In the genomic region with DNA sequence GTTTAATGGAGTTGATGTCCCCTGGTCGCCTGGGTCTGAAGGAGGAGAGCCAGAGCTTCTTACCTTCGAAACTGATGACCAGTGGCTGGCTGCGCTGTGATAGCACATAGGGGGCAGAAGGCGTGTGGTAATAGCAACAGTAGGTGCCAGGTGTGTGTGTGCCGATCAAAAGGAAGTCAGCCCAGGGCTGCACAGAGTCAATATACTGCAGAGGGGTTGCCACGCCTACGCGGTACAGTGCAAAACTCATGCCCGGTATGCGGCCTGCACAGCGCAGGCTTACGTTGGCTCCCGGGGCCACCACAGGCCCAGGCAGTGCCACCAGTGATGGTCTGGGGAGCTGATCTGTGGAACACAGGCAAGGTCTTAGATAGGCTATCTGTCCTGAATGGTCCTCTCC, we compare ENCODE assay signal across 23 mouse cellular contexts. TPM values are rescaled to one million over a fixed set of nuclear protein-coding genes. Genes with fewer than 3 reads are reported as not detected.
DNase-seq lines count a peak whose midpoint lies in the region; ATAC-seq and TF ChIP-seq lines count a peak whose summit lies in the region.
"Had no signal": no experiment of that assay in that cellular context is flagged by ENCODE, and none has a peak within 500 bp of the region (broad histone marks: within the 10 kb centered on the region; RNA-seq: fewer than 3 reads in every experiment).

No protein-coding gene starts in this region.

- H3K27ac ChIP-seq in heart, embryonic 15.5 days: no peak overlapping the region
- no peak overlapping the region for H3K27ac ChIP-seq in stomach, embryonic 15.5 days
- H3K27ac ChIP-seq in forebrain, embryonic 15.5 days (replicated peaks): no peak overlapping the region
- H3K27ac ChIP-seq: forebrain, embryonic 12.5 days; hindbrain, postnatal 0 days; kidney, postnatal 0 days; liver, embryonic 15.5 days; midbrain, embryonic 10.5 days had no signal

- no peak for TF ChIP-seq CTCF in E14TG2a.4 (conservative IDR thresholded peaks at IDR 0.05; ENCODE audit: low read length)

- no peaks in the 10 kb centered on the region for H3K36me3 ChIP-seq in heart, embryonic 15.5 days
- H3K36me3 ChIP-seq in E14TG2a.4 (ENCODE audit: insufficient read depth, low read length): no peaks in the 10 kb centered on the region
- H3K36me3 ChIP-seq in stomach, embryonic 15.5 days: no peaks in the 10 kb centered on the region
- H3K36me3 ChIP-seq in forebrain, embryonic 15.5 days: no peaks in the 10 kb centered on the region
- H3K36me3 ChIP-seq: forebrain, embryonic 12.5 days; liver, embryonic 15.5 days; midbrain, embryonic 10.5 days had no signal

- H3K27me3 ChIP-seq in heart, embryonic 15.5 days: no peaks in the 10 kb centered on the region
- H3K27me3 ChIP-seq in E14TG2a.4 (ENCODE audit: insufficient read depth, low read length): peaks cover 3% of the 10 kb centered on the region; the same call in 1 of the 2 replicates
- H3K27me3 ChIP-seq in stomach, embryonic 15.5 days (replicated peaks): no peaks in the 10 kb centered on the region
- H3K27me3 ChIP-seq in forebrain, embryonic 15.5 days: no peaks in the 10 kb centered on the region
- H3K27me3 ChIP-seq: forebrain, embryonic 12.5 days had no signal

- no peak overlapping the region for H3K9ac ChIP-seq in heart, embryonic 15.5 days
- no peak overlapping the region for H3K9ac ChIP-seq in stomach, embryonic 15.5 days
- no peak overlapping the region for H3K9ac ChIP-seq in forebrain, embryonic 15.5 days (replicated peaks)
- H3K9ac ChIP-seq: forebrain, embryonic 12.5 days; liver, embryonic 15.5 days had no signal

- H3K4me2 ChIP-seq in heart, embryonic 15.5 days: no peak overlapping the region
- H3K4me2 ChIP-seq in stomach, embryonic 15.5 days: no peak overlapping the region
- H3K4me2 ChIP-seq in forebrain, embryonic 15.5 days (replicated peaks): no peak overlapping the region
- H3K4me2 ChIP-seq: forebrain, embryonic 12.5 days; liver, embryonic 15.5 days had no signal

- H3K9me3 ChIP-seq in heart, embryonic 15.5 days (replicated peaks): no peaks in the 10 kb centered on the region
- H3K9me3 ChIP-seq in E14TG2a.4 (ENCODE audit: low read length): no peaks in the 10 kb centered on the region
- H3K9me3 ChIP-seq in stomach, embryonic 15.5 days: no peaks in the 10 kb centered on the region
- no peaks in the 10 kb centered on the region for H3K9me3 ChIP-seq in forebrain, embryonic 15.5 days
- H3K9me3 ChIP-seq: forebrain, embryonic 12.5 days; liver, embryonic 15.5 days; midbrain, embryonic 10.5 days had no signal

- H3K4me3 ChIP-seq in heart, embryonic 15.5 days: no peak overlapping the region
- H3K4me3 ChIP-seq in E14TG2a.4 (replicated peaks; ENCODE audit: low read length): peak overlapping the region; percentile 66
- H3K4me3 ChIP-seq in stomach, embryonic 15.5 days (replicated peaks): no peak overlapping the region
- H3K4me3 ChIP-seq in forebrain, embryonic 15.5 days: no peak overlapping the region
- H3K4me3 ChIP-seq: forebrain, embryonic 12.5 days; liver, embryonic 15.5 days; midbrain, embryonic 10.5 days had no signal

- 0 out of 2 replicates have a peak, but pooled peaks cover 6% of the 10 kb centered on the region for H3K4me1 ChIP-seq in heart, embryonic 15.5 days (replicated peaks)
- peaks cover 21% of the 10 kb centered on the region for H3K4me1 ChIP-seq in E14TG2a.4 (replicated peaks; ENCODE audit: low read depth, low read length)
- H3K4me1 ChIP-seq in stomach, embryonic 15.5 days: no peaks in the 10 kb centered on the region
- H3K4me1 ChIP-seq in forebrain, embryonic 15.5 days: no peaks in the 10 kb centered on the region
- H3K4me1 ChIP-seq: forebrain, embryonic 12.5 days; midbrain, embryonic 10.5 days had no signal

- 81% methylated on average over 13 of the region's 13 CpGs for WGBS in heart, embryonic 15.5 days
- 80% methylated on average over 13 of the region's 13 CpGs for WGBS in stomach, embryonic 15.5 days
- 92% methylated on average over 13 of the region's 13 CpGs for WGBS in forebrain, embryonic 15.5 days

- no peak for DNase-seq in heart, adult 18-20 months
- no peak for DNase-seq in left cerebral cortex, adult 11 months (ENCODE audit: low spot score)
- DNase-seq: adrenal gland, postnatal 14 days; cerebellum, adult 11 months; cerebellum, postnatal 14 days; gastrocnemius, postnatal 25 days; kidney, adult 18-20 months; lung, postnatal 14 days; retina, postnatal 1 day had no signal

- 0 out of 2 replicates have a peak, but pooled peaks have one; percentile 13 for ATAC-seq in heart, embryonic 15.5 days (replicated peaks; ENCODE audit: insufficient number of reproducible peaks, insufficient read depth, low FRiP score, low read depth)
- 0 out of 2 replicates have a peak, but pooled peaks have one; percentile 18 for ATAC-seq in common myeloid progenitor, adult 5-6 weeks (replicated peaks; ENCODE audit: low read depth, poor library complexity, severe bottlenecking)
- peak; percentile 79 for ATAC-seq in stomach, embryonic 15.5 days (ENCODE audit: insufficient read depth, low FRiP score, low read depth)
- no peak for ATAC-seq in activated CD4-positive, CD25-positive, alpha-beta regulatory T cell, adult 4 months
- no peak for ATAC-seq in forebrain, embryonic 15.5 days (replicated peaks)
- ATAC-seq: CD4-positive, CD25-positive, alpha-beta regulatory T cell, adult 4 months; hindbrain, postnatal 0 days had no signal

RNA-seq across cellular contexts. Expression of a gene that starts 5.0 kb away (rescaled TPM):
- polyA plus RNA-seq in heart, embryonic 15.5 days (2015; fragmentation: Nextera tagmentation; extraction: Ambion mirVana): 0.18 TPM in 1 of 2 replicates, not detected in the other
- not detected for total RNA-seq in heart, adult 18-20 months (2021)
- not detected in 2 replicates for total RNA-seq in common myeloid progenitor, adult 5-6 weeks (2017)
- 0.06 and 0.26 TPM in 2 replicates for polyA plus RNA-seq in stomach, embryonic 15.5 days (2015; fragmentation: Nextera tagmentation; extraction: Ambion mirVana)
- polyA plus RNA-seq in activated CD4-positive, CD25-positive, alpha-beta regulatory T cell, adult 4 months (2017; shearing (Covaris generic)): not detected
- 0.31 and 0.40 TPM in 2 replicates for polyA plus RNA-seq in forebrain, embryonic 15.5 days (2015; fragmentation: Nextera tagmentation; extraction: Ambion mirVana)
- total RNA-seq: adrenal gland, postnatal 14 days had no signal
- polyA plus RNA-seq: heart, embryonic 16.5 days; midbrain, embryonic 10.5 days; thymus, postnatal 0 days had no signal

RNA-seq across cellular contexts. Expression of a gene that starts 6.2 kb away (rescaled TPM):
- polyA plus RNA-seq in heart, embryonic 15.5 days (2015; fragmentation: Nextera tagmentation; extraction: Ambion mirVana): 670 and 765 TPM in 2 replicates
- 1,000 to 10,000 TPM; 1,902 to 1,920 TPM for total RNA-seq in heart, adult 18-20 months (2021)
- total RNA-seq in common myeloid progenitor, adult 5-6 weeks (2017): 132 and 142 TPM in 2 replicates
- polyA plus RNA-seq in stomach, embryonic 15.5 days (2015; fragmentation: Nextera tagmentation; extraction: Ambion mirVana): 456 and 472 TPM in 2 replicates
- polyA plus RNA-seq in activated CD4-positive, CD25-positive, alpha-beta regulatory T cell, adult 4 months (2017; shearing (Covaris generic)): 100 to 1,000 TPM; 684 to 742 TPM
- 378 and 431 TPM in 2 replicates for polyA plus RNA-seq in forebrain, embryonic 15.5 days (2015; fragmentation: Nextera tagmentation; extraction: Ambion mirVana)

RNA-seq across cellular contexts. Expression of a gene that starts 18.7 kb away (rescaled TPM):
- polyA plus RNA-seq in heart, embryonic 15.5 days (2015; fragmentation: Nextera tagmentation; extraction: Ambion mirVana): 14.2 and 18.6 TPM in 2 replicates
- total RNA-seq in heart, adult 18-20 months (2021): 10 to 100 TPM; 18.2 to 18.9 TPM
- total RNA-seq in common myeloid progenitor, adult 5-6 weeks (2017): 30.3 and 32.8 TPM in 2 replicates
- 23.7 and 25.2 TPM in 2 replicates for polyA plus RNA-seq in stomach, embryonic 15.5 days (2015; fragmentation: Nextera tagmentation; extraction: Ambion mirVana)
- 10 to 100 TPM; 16.9 to 21.4 TPM for polyA plus RNA-seq in activated CD4-positive, CD25-positive, alpha-beta regulatory T cell, adult 4 months (2017; shearing (Covaris generic))
- 33.8 and 37.4 TPM in 2 replicates for polyA plus RNA-seq in forebrain, embryonic 15.5 days (2015; fragmentation: Nextera tagmentation; extraction: Ambion mirVana)

RNA-seq across cellular contexts. Expression of a gene that starts 18.8 kb away (rescaled TPM):
- 50.2 and 64.3 TPM in 2 replicates for polyA plus RNA-seq in heart, embryonic 15.5 days (2015; fragmentation: Nextera tagmentation; extraction: Ambion mirVana)
- total RNA-seq in heart, adult 18-20 months (2021): 10 to 100 TPM; 22.4 to 26.0 TPM
- total RNA-seq in common myeloid progenitor, adult 5-6 weeks (2017): 103 and 108 TPM in 2 replicates
- polyA plus RNA-seq in stomach, embryonic 15.5 days (2015; fragmentation: Nextera tagmentation; extraction: Ambion mirVana): 82.5 and 90.0 TPM in 2 replicates
- polyA plus RNA-seq in activated CD4-positive, CD25-positive, alpha-beta regulatory T cell, adult 4 months (2017; shearing (Covaris generic)): 10 to 100 TPM; 78.4 to 96.2 TPM
- polyA plus RNA-seq in forebrain, embryonic 15.5 days (2015; fragmentation: Nextera tagmentation; extraction: Ambion mirVana): 108 TPM in 2 replicates

RNA-seq across cellular contexts. Expression of a gene that starts 34.1 kb away (rescaled TPM):
- 26.2 and 34.7 TPM in 2 replicates for polyA plus RNA-seq in heart, embryonic 15.5 days (2015; fragmentation: Nextera tagmentation; extraction: Ambion mirVana)
- 10 to 100 TPM; 17.8 to 23.0 TPM for total RNA-seq in heart, adult 18-20 months (2021)
- 22.7 and 48.4 TPM in 2 replicates for total RNA-seq in common myeloid progenitor, adult 5-6 weeks (2017)
- 44.6 and 46.4 TPM in 2 replicates for polyA plus RNA-seq in stomach, embryonic 15.5 days (2015; fragmentation: Nextera tagmentation; extraction: Ambion mirVana)
- polyA plus RNA-seq in activated CD4-positive, CD25-positive, alpha-beta regulatory T cell, adult 4 months (2017; shearing (Covaris generic)): 10 to 100 TPM; 36.6 to 42.0 TPM
- polyA plus RNA-seq in forebrain, embryonic 15.5 days (2015; fragmentation: Nextera tagmentation; extraction: Ambion mirVana): 49.5 and 51.7 TPM in 2 replicates

Comparison
In these comparisons a context has a peak if more than half of its experiments do, and no peak if none do; other contexts are left out.
1. ATAC-seq: peak in heart, embryonic 15.5 days (single experiment), common myeloid progenitor, adult 5-6 weeks (single experiment) and stomach, embryonic 15.5 days (single experiment); none in activated CD4-positive, CD25-positive, alpha-beta regulatory T cell, adult 4 months (single experiment) and forebrain, embryonic 15.5 days (single experiment).